Mouse (Mus musculus) T-helper 17 cell (primary cell): ENCODE measurements around the gene Slc15a1.

Experiments used
- in situ Hi-C, 2 experiments: fragments of 300-600 bp; cut with MboI, MseI; formaldehyde crosslinking; loops; 1 replicate in 1 of 2; 2 replicates in 1 of 2; pipeline ENCODE4 v1.15.1; 2025; ENCODE audit warnings: high pct_unique_total_duplicates in 2 of 2

Gene Slc15a1

DNA sequence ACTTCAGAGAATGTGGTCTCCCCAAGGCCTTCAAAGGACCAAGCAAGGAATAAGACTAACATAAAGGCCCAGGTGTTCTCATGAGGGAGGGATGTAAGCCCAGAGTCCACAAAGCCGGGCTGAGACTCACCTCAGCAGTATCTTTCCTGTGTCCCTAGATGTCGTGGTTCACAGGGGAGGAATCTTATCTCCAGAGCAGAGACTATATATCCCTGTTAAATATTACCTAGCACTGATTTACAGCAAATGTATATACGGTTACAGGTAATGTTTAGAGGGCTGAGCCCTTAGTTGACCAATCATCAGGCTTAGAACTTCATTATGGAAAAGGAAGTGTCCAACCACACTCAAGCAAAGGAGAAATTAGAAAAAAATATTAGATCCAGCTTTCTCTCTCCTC, 11.3 kb downstream of the Slc15a1 start:
- in situ Hi-C loops, result no loop called here

DNA sequence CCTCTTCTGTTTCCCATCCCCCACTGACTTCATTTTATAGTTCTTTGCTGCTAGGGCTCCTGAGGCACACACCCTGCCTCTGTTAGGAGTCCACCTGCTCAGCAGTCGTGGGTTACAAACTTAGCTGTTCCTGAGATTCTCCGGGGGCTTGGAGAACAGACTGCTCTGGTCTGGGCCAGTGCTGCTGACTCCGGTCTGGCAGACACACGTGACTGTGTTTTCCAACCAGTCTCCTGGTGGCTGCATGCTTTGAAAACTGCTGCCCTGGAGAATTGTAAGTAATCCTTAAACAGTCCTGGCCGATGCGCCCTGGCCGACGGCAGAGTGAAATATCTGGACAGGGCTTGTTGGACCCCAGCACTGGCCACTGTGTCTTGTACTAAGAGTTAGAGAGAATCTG, 12.7 kb downstream of the Slc15a1 start:
- in situ Hi-C loops, result no loop called here

DNA sequence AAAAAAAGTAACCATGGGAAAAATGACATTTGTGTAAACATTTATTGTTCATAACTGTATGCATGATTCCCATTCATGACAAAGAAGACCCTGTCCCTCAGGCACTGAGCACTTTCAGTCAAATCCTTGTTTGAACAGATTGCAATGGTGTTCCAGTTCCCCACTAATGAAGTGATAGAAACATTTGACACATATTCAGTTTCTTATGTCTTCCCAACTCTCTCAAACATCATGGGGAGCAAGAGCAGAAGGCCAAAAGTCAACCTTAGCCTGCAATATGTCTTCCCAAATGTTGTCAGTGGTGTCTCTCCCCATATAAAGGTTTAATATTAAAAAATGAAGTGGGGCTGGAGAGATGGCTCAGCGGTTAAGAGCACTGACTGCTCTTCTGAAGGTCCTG, 19.3 kb downstream of the Slc15a1 start:
- in situ Hi-C loops, result no loop called here

DNA sequence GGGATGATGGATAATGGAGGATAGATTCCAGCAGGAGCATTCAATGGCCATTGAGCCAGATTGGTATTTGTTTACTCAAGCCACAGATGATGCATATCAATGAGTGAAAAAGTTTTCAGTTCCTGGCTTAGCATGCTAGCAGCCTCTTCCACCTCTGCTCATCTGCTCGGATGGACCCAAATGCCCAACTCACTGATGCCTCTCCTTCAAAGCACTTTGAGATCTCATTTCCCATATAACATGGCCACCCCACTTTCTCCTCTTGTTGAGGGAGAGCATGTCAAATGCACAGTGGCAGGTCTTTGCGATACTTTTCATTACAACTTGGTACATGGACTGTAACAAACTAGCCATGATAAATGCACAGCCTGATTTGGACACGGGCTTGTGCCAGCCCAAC, 20.6 kb downstream of the Slc15a1 start:
- in situ Hi-C loops, result no loop called here

- in situ Hi-C loops, result no loop called here
Observed at GRCm38 (mm10) chr14:121482181-121482580, 22.9 kb downstream of the Slc15a1 start.

DNA sequence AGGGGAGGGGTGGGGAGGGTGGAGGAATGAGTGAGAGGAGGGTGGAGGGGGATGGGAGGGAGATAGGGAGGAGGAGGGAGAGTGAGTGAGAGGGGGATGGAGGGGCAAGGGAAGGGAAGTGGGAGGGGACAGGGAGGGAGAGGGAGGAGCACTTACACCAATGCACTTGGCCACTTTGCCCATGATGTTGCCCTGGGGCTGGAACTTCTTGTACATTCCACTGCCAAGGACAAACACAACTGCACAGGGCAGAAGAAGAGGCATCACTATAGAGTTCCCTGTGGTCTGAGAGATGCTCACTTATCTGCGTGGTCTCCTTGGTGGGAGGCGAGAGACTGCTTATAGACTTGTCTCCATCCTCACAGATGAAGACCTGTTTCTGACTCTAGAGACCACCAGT, 23.5 kb downstream of the Slc15a1 start:
- in situ Hi-C loops, result no loop called here

GRCm38 (mm10) chr14:121479096-121479495, 26.0 kb downstream of the Slc15a1 start:
- in situ Hi-C loops, result no loop called here

DNA sequence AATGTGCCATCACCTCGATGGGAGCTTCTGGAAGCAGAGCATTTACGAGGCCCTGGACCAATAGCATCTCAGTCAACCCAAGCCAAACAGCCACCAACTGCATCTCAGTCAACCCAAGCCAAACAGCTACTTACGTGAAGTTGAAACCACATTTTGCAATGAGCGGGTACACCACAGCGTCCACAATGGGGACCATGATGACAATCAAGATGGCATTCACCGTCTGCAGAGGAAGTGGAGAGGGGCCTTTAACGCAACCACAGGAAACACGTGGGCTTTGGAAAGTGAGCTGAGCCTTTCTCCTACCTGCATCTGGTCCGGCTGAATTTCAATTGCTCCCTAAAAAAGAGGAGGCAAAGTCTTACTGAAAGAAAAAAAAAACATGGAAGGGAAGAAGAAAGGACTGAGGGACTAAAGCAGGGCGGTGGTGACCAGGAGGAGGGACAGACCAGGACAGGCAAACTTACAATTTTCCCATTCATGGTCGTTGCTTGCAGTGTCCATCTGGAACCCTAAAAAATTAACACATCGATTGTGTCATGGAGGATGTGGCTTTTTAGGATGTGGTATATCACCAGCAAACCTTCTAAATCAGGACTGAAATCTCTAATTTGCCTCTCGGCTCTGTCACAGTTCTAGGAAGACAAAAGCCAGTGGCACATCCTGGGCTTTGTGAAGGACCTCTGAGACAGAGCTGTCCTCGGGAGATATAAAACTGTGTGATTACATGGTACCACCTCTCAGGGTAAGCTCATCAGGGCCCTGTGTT, 26.9 kb downstream of the Slc15a1 start:
- in situ Hi-C loops, result no loop called here

DNA sequence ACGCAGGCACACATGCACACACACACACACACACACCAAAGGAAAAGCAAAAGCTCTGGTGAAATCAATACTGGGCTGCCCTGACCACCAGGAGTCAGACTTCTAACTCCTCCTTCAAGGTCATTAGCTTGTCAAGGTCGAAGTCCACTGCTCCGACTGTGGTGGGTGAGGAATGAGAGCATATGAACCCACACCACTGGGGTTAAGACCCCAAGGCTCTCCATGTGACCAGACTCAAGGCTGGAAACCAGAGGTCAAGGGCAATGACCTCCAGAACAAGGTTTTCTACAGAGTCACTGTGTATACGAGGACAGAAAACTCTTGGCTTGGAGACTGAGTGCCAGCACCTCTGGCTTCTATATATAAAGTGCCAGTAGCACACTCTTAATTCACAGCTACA, 31.2 kb downstream of the Slc15a1 start:
- in situ Hi-C loops, result no loop called here

GRCm38 (mm10) chr14:121471545-121472121, 33.4 kb downstream of the Slc15a1 start:
- in situ Hi-C loops, result no loop called here

DNA sequence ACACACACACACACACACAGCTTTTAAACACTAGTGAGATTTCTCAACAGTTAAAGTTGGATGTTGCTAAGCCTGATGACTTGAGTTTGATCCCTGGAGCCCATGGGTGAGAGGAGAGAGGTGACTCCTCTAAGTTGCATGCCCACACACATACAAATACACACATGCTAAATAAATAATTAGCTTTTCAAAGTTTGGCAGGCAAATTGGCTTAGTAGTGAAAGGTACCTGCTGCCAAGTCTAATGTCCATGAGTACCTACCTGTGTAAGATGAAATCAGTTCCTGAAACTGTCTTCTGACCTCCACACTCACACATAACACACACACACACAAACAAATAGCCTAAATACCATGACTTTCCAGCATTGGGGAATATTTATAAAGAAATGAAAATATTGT, 35.5 kb downstream of the Slc15a1 start:
- in situ Hi-C loops, result no loop called here

DNA sequence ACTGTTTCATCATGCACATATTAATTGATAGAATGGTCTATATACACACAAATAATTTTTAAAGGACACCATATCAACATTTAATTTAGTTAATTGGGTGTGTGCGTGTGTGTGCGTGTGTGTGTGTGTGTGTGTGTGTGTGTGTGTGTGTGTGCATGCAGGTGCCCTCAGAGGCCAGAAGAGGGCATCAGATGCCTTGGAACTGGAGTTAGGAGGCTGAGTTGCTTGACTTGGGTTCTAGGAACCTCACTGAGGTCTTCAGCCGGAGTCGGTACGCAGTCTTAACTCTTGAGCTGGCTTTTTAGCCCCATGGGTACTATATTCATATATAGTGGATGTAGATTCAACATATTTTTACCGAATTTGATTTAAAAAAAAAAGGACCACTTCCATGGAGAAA, 37.4 kb downstream of the Slc15a1 start:
- in situ Hi-C loops, result no loop called here

GRCm38 (mm10) chr14:121466501-121466900, 38.6 kb downstream of the Slc15a1 start:
- in situ Hi-C loops, result no loop called here

DNA sequence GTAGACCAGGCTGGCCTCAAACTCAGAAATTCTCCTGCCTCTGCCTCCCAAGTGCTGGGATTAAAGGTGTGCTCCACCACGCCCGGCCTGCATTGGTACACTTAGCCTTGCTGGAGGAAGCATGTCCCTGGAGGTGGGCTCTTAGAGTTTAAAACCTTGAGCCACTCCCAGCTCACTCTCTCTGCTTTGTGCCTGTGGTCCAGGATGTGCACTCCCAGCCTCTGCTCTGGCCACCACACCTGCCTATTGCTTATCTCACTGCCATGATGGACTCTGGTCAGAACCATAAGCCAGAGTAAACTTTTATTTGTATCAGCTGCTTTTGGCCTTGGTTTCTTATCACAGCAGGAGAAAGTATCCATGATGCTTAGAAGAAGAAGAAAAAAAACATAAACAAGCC, 40.7 kb downstream of the Slc15a1 start:
- in situ Hi-C loops, result no loop called here

- in situ Hi-C loops, result no loop called here
Observed at GRCm38 (mm10) chr14:121462756-121463155, 42.3 kb downstream of the Slc15a1 start.

DNA sequence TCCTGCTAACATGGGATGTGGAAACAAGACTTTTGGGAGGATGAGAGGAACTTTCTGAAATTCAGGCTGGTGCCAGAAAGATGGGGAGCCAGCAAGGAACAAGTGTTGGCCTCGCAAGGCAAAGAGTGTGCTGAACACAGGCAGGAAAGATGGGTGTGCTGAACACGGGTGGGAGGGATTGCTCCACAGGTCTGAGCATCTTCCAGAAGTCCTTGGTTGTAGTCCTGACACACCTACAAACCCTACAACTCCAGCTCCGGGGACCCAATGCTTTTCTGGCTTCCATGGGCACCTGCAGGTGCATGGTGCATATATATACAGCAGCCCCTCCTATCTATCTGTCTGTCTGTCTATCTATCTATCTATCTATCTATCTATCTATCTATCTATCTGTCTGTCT, 44.1 kb downstream of the Slc15a1 start:
- in situ Hi-C loops, result no loop called here

DNA sequence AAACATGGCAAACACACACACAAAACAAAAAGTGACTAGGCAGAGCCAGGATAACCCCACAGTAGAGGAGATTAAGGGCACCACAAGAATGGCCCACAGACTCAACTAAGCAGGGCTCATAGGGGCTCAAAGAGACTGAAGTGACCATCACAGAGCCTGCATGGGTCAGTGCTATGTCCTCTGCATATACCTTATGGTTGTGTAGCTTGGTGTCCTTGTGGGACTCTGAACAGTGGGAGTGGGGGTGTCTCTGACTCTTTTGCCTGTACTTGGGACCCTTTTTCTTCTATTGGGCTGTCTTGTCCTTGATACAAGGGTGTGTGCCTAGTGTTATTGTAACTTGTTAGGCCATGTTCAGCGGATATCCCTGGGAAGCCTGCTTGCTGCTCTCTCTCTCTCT, 46.5 kb downstream of the Slc15a1 start:
- in situ Hi-C loops, result loop anchor here in 1 of 2 experiments (10.0 kb wide), 1 partner anchor 184 kb away; no protein-coding TSS in a partner anchor

DNA sequence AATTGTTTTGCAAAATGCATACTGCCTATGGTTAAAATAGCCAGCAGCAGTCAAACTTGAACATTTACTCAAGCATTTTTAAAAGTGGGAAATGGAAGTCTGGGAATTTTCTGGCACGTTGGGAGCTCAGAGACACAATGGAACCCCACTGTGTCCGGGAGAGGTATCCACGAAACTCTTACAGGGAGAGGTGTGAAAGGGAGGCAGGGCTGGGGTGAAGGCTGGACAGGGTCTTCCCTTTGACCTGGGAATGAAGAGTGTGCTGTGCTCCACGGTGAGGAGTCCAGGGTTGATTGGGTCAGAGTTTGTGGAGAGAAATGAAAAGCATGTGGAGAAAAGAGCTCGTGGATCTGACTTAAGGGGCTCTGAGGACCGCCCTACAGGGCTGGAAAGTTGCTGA, 47.5 kb downstream of the Slc15a1 start:
- in situ Hi-C loops, result loop anchor here in 1 of 2 experiments (10.0 kb wide), 1 partner anchor 183 kb away; no protein-coding TSS in a partner anchor

DNA sequence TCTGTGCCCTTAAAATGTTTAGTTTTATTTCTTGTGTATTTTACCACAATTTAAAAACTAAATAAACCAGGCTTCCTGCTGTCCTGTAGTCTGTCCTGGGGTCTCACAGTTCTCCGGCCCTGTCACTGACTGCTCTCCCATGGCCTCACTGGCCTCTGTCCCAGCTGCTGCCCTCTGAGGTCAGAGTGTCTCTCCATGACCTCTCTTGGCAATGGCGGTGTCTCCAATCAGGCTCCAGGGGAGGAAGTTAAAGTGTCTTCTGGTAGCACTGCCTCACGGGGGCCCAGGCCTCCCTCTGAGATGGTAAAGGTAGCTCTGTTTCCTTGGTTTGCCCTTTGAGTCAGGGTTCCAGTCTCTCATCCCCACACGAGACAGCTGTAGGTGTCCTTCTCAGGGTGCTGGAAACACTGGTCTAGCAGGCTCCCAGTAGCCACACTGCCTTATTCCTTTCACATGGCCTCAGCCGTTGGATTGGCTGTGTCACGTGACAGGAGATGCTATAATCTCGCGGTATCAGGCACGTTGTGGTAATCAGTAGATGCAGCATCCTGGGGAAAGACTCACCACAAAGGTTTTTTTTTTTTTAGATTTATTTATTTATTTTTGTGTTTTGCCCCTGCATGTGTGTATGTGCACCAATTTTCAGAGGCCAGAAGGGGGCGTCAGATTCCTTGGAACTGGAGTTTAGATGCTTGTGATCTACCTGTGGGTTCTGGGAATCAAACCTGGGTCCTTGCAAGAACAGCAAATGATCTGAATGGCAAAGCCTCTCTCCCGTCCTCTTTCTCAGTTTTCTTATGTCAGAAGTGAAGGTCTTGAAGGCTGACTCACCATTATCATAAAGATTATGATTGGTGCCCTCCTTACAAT, 48.4 kb downstream of the Slc15a1 start:
- in situ Hi-C loops, result loop anchor here in 1 of 2 experiments (10.0 kb wide), 1 partner anchor 182 kb away; no protein-coding TSS in a partner anchor

- in situ Hi-C loops, result loop anchor here in 1 of 2 experiments (10.0 kb wide), 1 partner anchor 181 kb away; no protein-coding TSS in a partner anchor
Observed at GRCm38 (mm10) chr14:121455976-121456375, 49.1 kb downstream of the Slc15a1 start.

- in situ Hi-C loops, result loop anchor here in 1 of 2 experiments (10.0 kb wide), 1 partner anchor 181 kb away; no protein-coding TSS in a partner anchor
Observed at GRCm38 (mm10) chr14:121455527-121455926, 49.5 kb downstream of the Slc15a1 start.

DNA sequence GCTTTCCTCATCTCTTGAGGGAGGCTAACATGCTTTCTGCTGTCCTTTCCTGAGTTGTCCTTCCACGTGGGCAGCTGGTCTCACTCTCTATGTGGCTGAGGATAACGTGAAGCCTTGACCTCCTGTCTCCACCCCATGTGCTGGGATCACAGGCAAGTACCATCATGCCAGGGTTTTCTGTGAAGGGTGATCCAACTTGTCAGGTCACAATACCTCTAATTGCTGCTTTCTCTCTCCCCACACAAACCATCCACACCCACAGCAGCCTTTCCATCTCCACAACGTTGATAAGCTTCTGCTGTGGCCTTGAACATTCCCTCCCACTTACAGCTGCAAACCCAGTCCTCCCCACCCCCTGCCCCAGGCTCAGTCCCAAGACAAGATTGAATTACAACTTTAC, 51.9 kb downstream of the Slc15a1 start:
- in situ Hi-C loops, result loop anchor here (5.0 to 10.0 kb wide), 3 partner anchors 124 to 178 kb away; no protein-coding TSS in a partner anchor
